Mouse (Mus musculus): ENCODE data around the gene Ccna1.

GRCm38 (mm10) chr3:55089291-55089690 is 34.0 kb upstream of the Ccna1 start:
- TF ChIP-seq GATA1 (IDR thresholded peaks at IDR 0.05; ENCODE audit: borderline replicate concordance, low read length) (no peak), FLI1 (IDR thresholded peaks at IDR 0.05; ENCODE audit: low read length) (no peak)

Measured in megakaryocyte, embryonic 14.5 days (primary cell).